Mouse (Mus musculus) hindbrain, embryonic 15.5 days (tissue): ENCODE results near the gene Pstpip1. TPM values are rescaled to one million over a fixed set of nuclear protein-coding genes. Genes with fewer than 3 reads are reported as not detected.

ENCODE experiments used
- ATAC-seq: fragments of 200-750 bp; cut with Nextera tagmentation; 2 replicates; pipeline ENCODE4 v1.8.0; 2017; ENCODE audit warnings: low read depth, moderate number of reproducible peaks, moderate TSS enrichment; ENCODE audit not compliant: low FRiP score
- H3K27ac ChIP-seq: fragments of 300-500 bp; sonication (generic); replicated peaks from 2 replicates; pipeline ENCODE4 v1.5.1; 2015; ENCODE audit warnings: mild to moderate bottlenecking, inconsistent platforms
- H3K27me3 ChIP-seq: fragments of 300-500 bp; sonication (generic); 2 replicates; pipeline ENCODE4 v1.6.1; 2015; ENCODE audit warnings: control low read depth, inconsistent platforms
- H3K36me3 ChIP-seq: fragments of 300-500 bp; sonication (generic); 2 replicates; pipeline ENCODE4 v1.6.1; 2015; ENCODE audit warnings: control low read depth, inconsistent platforms
- H3K4me1 ChIP-seq: fragments of 300-500 bp; sonication (generic); replicated peaks from 2 replicates; pipeline ENCODE4 v1.6.1; 2015; ENCODE audit warnings: control low read depth, inconsistent platforms
- H3K4me2 ChIP-seq: fragments of 300-500 bp; sonication (generic); 2 replicates; pipeline ENCODE4 v1.6.1; 2015; ENCODE audit warnings: moderate library complexity, mild to moderate bottlenecking, inconsistent platforms
- H3K4me3 ChIP-seq: fragments of 300-500 bp; sonication (generic); 2 replicates; pipeline ENCODE4 v1.5.1; 2015; ENCODE audit warnings: mild to moderate bottlenecking, inconsistent platforms
- H3K9ac ChIP-seq: fragments of 300-500 bp; sonication (generic); 2 replicates; pipeline ENCODE4 v1.6.1; 2015; ENCODE audit warnings: inconsistent platforms
- H3K9me3 ChIP-seq: fragments of 300-500 bp; sonication (generic); 2 replicates; pipeline ENCODE4 v1.6.1; 2016; ENCODE audit warnings: control low read depth, inconsistent platforms
- WGBS: fragments of 180-500 bp; shearing (Covaris S2); methylation state at CpG from one replicate; pipeline ENCODE4 v1.1.7; 2015; 5-methylcytosine and 5-hydroxymethylcytosine counted together
- polyA plus RNA-seq: library from polyadenylated mRNA; unstranded; fragments of >200 nt; fragmentation: Nextera tagmentation; extraction: Ambion mirVana; gene quantifications from 2 replicates; pipeline ENCODE4 v1.2.1, GENCODE M21; 2015

The Pstpip1 gene
- polyA plus RNA-seq, 1 experiment from 2014 or later = 0.87 TPM

GRCm38 (mm10) chr9:56108174-56108573 lies 18.4 kb downstream of the Pstpip1 start:
- Histone ChIP-seq H3K4me2 (no peak overlapping the region), H3K27me3 (no peaks in the 10 kb centered on the region), H3K4me1 (no peaks in the 10 kb centered on the region), H3K27ac (no peak overlapping the region), H3K4me3 (no peak overlapping the region), H3K9ac (no peak overlapping the region), H3K36me3 (no peaks in the 10 kb centered on the region), H3K9me3 (no peaks in the 10 kb centered on the region)
- 85% methylated on average over 5 of the region's 5 CpGs for WGBS
- ATAC-seq = no peak

GRCm38 (mm10) chr9:56118091-56118490 lies 28.3 kb downstream of the Pstpip1 start:
- Histone ChIP-seq H3K4me2 (peak overlapping the region; percentile 73), H3K27ac (no peak overlapping the region), H3K27me3 (no peaks in the 10 kb centered on the region), H3K9ac (no peak overlapping the region), H3K36me3 (no peaks in the 10 kb centered on the region), H3K4me3 (no peak overlapping the region), H3K4me1 (peaks cover 18% of the 10 kb centered on the region), H3K9me3 (no peaks in the 10 kb centered on the region)
- 88% methylated on average over 5 of the region's 5 CpGs for WGBS
- no peak for ATAC-seq

- ATAC-seq = peak; percentile 52
- no peaks in the 10 kb centered on the region for H3K27me3 ChIP-seq
- no peaks in the 10 kb centered on the region for H3K9me3 ChIP-seq
- no peaks in the 10 kb centered on the region for H3K36me3 ChIP-seq
- H3K27ac ChIP-seq = peak overlapping the region; percentile 58; the same call in 1 of the 2 replicates
- 5% methylated on average over 14 of the region's 14 CpGs for WGBS
- H3K4me3 ChIP-seq = peak overlapping the region; percentile 36
- peak overlapping the region; percentile 73 for H3K4me2 ChIP-seq
- H3K4me1 ChIP-seq = peaks cover 18% of the 10 kb centered on the region
- peak overlapping the region; percentile 32; the same call in 1 of the 2 replicates for H3K9ac ChIP-seq
These were observed 28.8 kb downstream of the Pstpip1 start for GRCm38 (mm10) chr9:56118582-56118981.

- ATAC-seq = no peak
- no peaks in the 10 kb centered on the region for H3K36me3 ChIP-seq
- 62% methylated on average over 2 of the region's 2 CpGs for WGBS
These were observed 29.9 kb downstream of the Pstpip1 start for GRCm38 (mm10) chr9:56119651-56120050.

GRCm38 (mm10) chr9:56121097-56121496 lies 31.3 kb downstream of the Pstpip1 start:
- H3K36me3 ChIP-seq = no peaks in the 10 kb centered on the region
- no peaks in the 10 kb centered on the region for H3K27me3 ChIP-seq
- 25% methylated on average over 7 of the region's 7 CpGs for WGBS
- H3K4me1 ChIP-seq = peaks cover 18% of the 10 kb centered on the region
- H3K9me3 ChIP-seq = no peaks in the 10 kb centered on the region
- ATAC-seq = no peak
- H3K4me3 ChIP-seq = no peak overlapping the region
- H3K27ac ChIP-seq = no peak overlapping the region
- no peak overlapping the region for H3K9ac ChIP-seq
- peak overlapping the region; percentile 14; the same call in 1 of the 2 replicates for H3K4me2 ChIP-seq

More at GRCm38 (mm10) chr9:56119651-56120050, 29.9 kb downstream of the Pstpip1 start:
- Histone ChIP-seq H3K27ac (no peak overlapping the region), H3K4me1 (peaks cover 18% of the 10 kb centered on the region), H3K9ac (no peak overlapping the region), H3K4me3 (no peak overlapping the region), H3K27me3 (no peaks in the 10 kb centered on the region), H3K9me3 (no peaks in the 10 kb centered on the region), H3K4me2 (no peak overlapping the region)

GRCm38 (mm10) chr9:56122973-56123372 lies 33.2 kb downstream of the Pstpip1 start:
- no peaks in the 10 kb centered on the region for H3K9me3 ChIP-seq
- H3K9ac ChIP-seq = no peak overlapping the region
- peaks cover 18% of the 10 kb centered on the region for H3K4me1 ChIP-seq
- no peaks in the 10 kb centered on the region for H3K27me3 ChIP-seq
- 54% methylated on average over 8 of the region's 8 CpGs for WGBS
- no peak overlapping the region for H3K4me2 ChIP-seq
- H3K36me3 ChIP-seq = 0 out of 2 replicates have a peak, but pooled peaks cover 4% of the 10 kb centered on the region
- H3K27ac ChIP-seq = no peak overlapping the region
- ATAC-seq = no peak
- no peak overlapping the region for H3K4me3 ChIP-seq

GRCm38 (mm10) chr9:56123613-56124012 lies 33.9 kb downstream of the Pstpip1 start:
- Histone ChIP-seq H3K27me3 (no peaks in the 10 kb centered on the region), H3K9me3 (no peaks in the 10 kb centered on the region), H3K4me2 (no peak overlapping the region), H3K36me3 (0 out of 2 replicates have a peak, but pooled peaks cover 6% of the 10 kb centered on the region), H3K27ac (no peak overlapping the region), H3K4me3 (no peak overlapping the region), H3K9ac (no peak overlapping the region), H3K4me1 (peaks cover 18% of the 10 kb centered on the region)
- 68% methylated on average over 7 of the region's 7 CpGs for WGBS
- ATAC-seq = no peak

- no peaks in the 10 kb centered on the region for H3K9me3 ChIP-seq
- H3K27me3 ChIP-seq = no peaks in the 10 kb centered on the region
- 0 out of 2 replicates have a peak, but pooled peaks cover 6% of the 10 kb centered on the region for H3K36me3 ChIP-seq
- H3K4me2 ChIP-seq = no peak overlapping the region
- ATAC-seq = no peak
- H3K9ac ChIP-seq = no peak overlapping the region
- H3K27ac ChIP-seq = no peak overlapping the region
- WGBS = 40% methylated on average over 11 of the region's 11 CpGs
- peaks cover 11% of the 10 kb centered on the region for H3K4me1 ChIP-seq
- H3K4me3 ChIP-seq = no peak overlapping the region
These were observed 34.8 kb downstream of the Pstpip1 start for GRCm38 (mm10) chr9:56124561-56124960.

GRCm38 (mm10) chr9:56126453-56127173 lies 36.9 kb downstream of the Pstpip1 start:
- no peak overlapping the region for H3K27ac ChIP-seq
- H3K4me3 ChIP-seq = no peak overlapping the region
- no peaks in the 10 kb centered on the region for H3K9me3 ChIP-seq
- no peak for ATAC-seq
- no peaks in the 10 kb centered on the region; the same call in 1 of the 2 replicates for H3K4me1 ChIP-seq
- WGBS = 81% methylated on average over 16 of the region's 16 CpGs
- H3K36me3 ChIP-seq = peaks cover 8% of the 10 kb centered on the region; the same call in 1 of the 2 replicates
- no peaks in the 10 kb centered on the region for H3K27me3 ChIP-seq
- no peak overlapping the region for H3K4me2 ChIP-seq
- no peak overlapping the region for H3K9ac ChIP-seq

- H3K27ac ChIP-seq = no peak overlapping the region
- no peaks in the 10 kb centered on the region for H3K4me1 ChIP-seq
- 76% methylated on average over 9 of the region's 9 CpGs for WGBS
- H3K4me2 ChIP-seq = no peak overlapping the region
- H3K27me3 ChIP-seq = no peaks in the 10 kb centered on the region
- peaks cover 20% of the 10 kb centered on the region for H3K36me3 ChIP-seq
- H3K9ac ChIP-seq = no peak overlapping the region
- no peak for ATAC-seq
- H3K4me3 ChIP-seq = no peak overlapping the region
- no peaks in the 10 kb centered on the region for H3K9me3 ChIP-seq
These were observed 38.6 kb downstream of the Pstpip1 start for GRCm38 (mm10) chr9:56128331-56128730.

- no peak for ATAC-seq
- H3K9me3 ChIP-seq = no peaks in the 10 kb centered on the region
- H3K36me3 ChIP-seq = peaks cover 35% of the 10 kb centered on the region
- no peak overlapping the region for H3K9ac ChIP-seq
- 0 out of 2 replicates have a peak, but pooled peaks cover 3% of the 10 kb centered on the region for H3K4me1 ChIP-seq
- 91% methylated on average over 3 of the region's 3 CpGs for WGBS
- H3K27me3 ChIP-seq = no peaks in the 10 kb centered on the region
- H3K27ac ChIP-seq = no peak overlapping the region
- no peak overlapping the region for H3K4me3 ChIP-seq
- no peak overlapping the region for H3K4me2 ChIP-seq
These were observed 40.2 kb downstream of the Pstpip1 start for GRCm38 (mm10) chr9:56129951-56130350.

GRCm38 (mm10) chr9:56130536-56130935 lies 40.8 kb downstream of the Pstpip1 start:
- no peak for ATAC-seq
- Histone ChIP-seq H3K27ac (0 out of 2 replicates have a peak overlapping the region, but pooled peaks have one; percentile 17), H3K4me1 (0 out of 2 replicates have a peak, but pooled peaks cover 3% of the 10 kb centered on the region), H3K36me3 (peaks cover 37% of the 10 kb centered on the region), H3K9me3 (no peaks in the 10 kb centered on the region), H3K4me3 (no peak overlapping the region), H3K9ac (no peak overlapping the region), H3K4me2 (no peak overlapping the region), H3K27me3 (no peaks in the 10 kb centered on the region)
- WGBS = 59% methylated on average over 4 of the region's 4 CpGs
